Mouse (Mus musculus) stomach, embryonic 15.5 days (tissue): ENCODE results near the gene Atf7ip. TPM values are rescaled to one million over a fixed set of nuclear protein-coding genes. Genes with fewer than 3 reads are reported as not detected.

Experiments
- ATAC-seq: fragments of 200-750 bp; cut with Nextera tagmentation; 2 replicates; pipeline ENCODE4 v1.8.0; 2017; ENCODE audit warnings: low read depth, moderate number of reproducible peaks, moderate TSS enrichment; ENCODE audit not compliant: insufficient read depth, low FRiP score
- H3K27ac ChIP-seq: fragments of 300-500 bp; sonication (generic); 2 replicates; pipeline ENCODE4 v1.5.1; 2015; ENCODE audit warnings: mild to moderate bottlenecking, inconsistent platforms
- H3K27me3 ChIP-seq: fragments of 300-500 bp; sonication (generic); replicated peaks from 2 replicates; pipeline ENCODE4 v1.6.1; 2015; ENCODE audit warnings: inconsistent platforms
- H3K36me3 ChIP-seq: fragments of 300-500 bp; sonication (generic); 2 replicates; pipeline ENCODE4 v1.6.1; 2015; ENCODE audit warnings: inconsistent platforms
- H3K4me1 ChIP-seq: fragments of 300-500 bp; sonication (generic); 2 replicates; pipeline ENCODE4 v1.6.1; 2015; ENCODE audit warnings: inconsistent platforms
- H3K4me2 ChIP-seq: fragments of 300-500 bp; sonication (generic); 2 replicates; pipeline ENCODE4 v1.6.1; 2015; ENCODE audit warnings: mild to moderate bottlenecking, inconsistent platforms
- H3K4me3 ChIP-seq: fragments of 300-500 bp; sonication (generic); replicated peaks from 2 replicates; pipeline ENCODE4 v1.5.1; 2015; ENCODE audit warnings: inconsistent platforms
- H3K9ac ChIP-seq: fragments of 300-500 bp; sonication (generic); 2 replicates; pipeline ENCODE4 v1.6.1; 2015; ENCODE audit warnings: inconsistent platforms
- H3K9me3 ChIP-seq: fragments of 300-500 bp; sonication (generic); 2 replicates; pipeline ENCODE4 v1.6.1; 2016; ENCODE audit warnings: inconsistent platforms
- WGBS: fragments of 180-500 bp; shearing (Covaris S2); methylation state at CpG from one replicate; pipeline ENCODE4 v1.1.7; 2015; 5-methylcytosine and 5-hydroxymethylcytosine counted together
- polyA plus RNA-seq: library from polyadenylated mRNA; unstranded; fragments of >200 nt; fragmentation: Nextera tagmentation; extraction: Ambion mirVana; gene quantifications from 2 replicates; pipeline ENCODE4 v1.2.1, GENCODE M21; 2015

Atf7ip gene
- polyA plus RNA-seq, 1 experiment from 2014 or later: 38.1 TPM

- H3K4me1 ChIP-seq: peaks cover 36% of the 10 kb centered on the region
- H3K27me3 ChIP-seq: no peaks in the 10 kb centered on the region
- no peak overlapping the region for H3K9ac ChIP-seq
- no peak for ATAC-seq
- WGBS: 76% methylated on average over 9 of the region's 9 CpGs
- no peaks in the 10 kb centered on the region for H3K36me3 ChIP-seq
- H3K4me2 ChIP-seq: no peak overlapping the region
- H3K9me3 ChIP-seq: no peaks in the 10 kb centered on the region
- H3K27ac ChIP-seq: peak overlapping the region; percentile 93
- no peak overlapping the region for H3K4me3 ChIP-seq
Observed at GRCm38 (mm10) chr6:136469807-136470206, 36.2 kb upstream of the Atf7ip start.

GRCm38 (mm10) chr6:136470321-136471230, 35.4 kb upstream of the Atf7ip start:
- H3K9me3 ChIP-seq: no peaks in the 10 kb centered on the region
- peak; percentile 61 for ATAC-seq
- peak overlapping the region; percentile 93 for H3K27ac ChIP-seq
- peaks cover 42% of the 10 kb centered on the region for H3K4me1 ChIP-seq
- no peak overlapping the region for H3K9ac ChIP-seq
- 10% methylated on average over 31 of the region's 31 CpGs for WGBS
- H3K4me2 ChIP-seq: 0 out of 2 replicates have a peak overlapping the region, but pooled peaks have one; percentile 14
- no peak overlapping the region for H3K4me3 ChIP-seq
- H3K36me3 ChIP-seq: no peaks in the 10 kb centered on the region
- H3K27me3 ChIP-seq: no peaks in the 10 kb centered on the region

- WGBS: 32% methylated on average over 5 of the region's 5 CpGs
- no peaks in the 10 kb centered on the region for H3K27me3 ChIP-seq
- H3K27ac ChIP-seq: peak overlapping the region; percentile 93
- H3K4me2 ChIP-seq: no peak overlapping the region
- ATAC-seq: no peak
- H3K4me1 ChIP-seq: peaks cover 38% of the 10 kb centered on the region
- no peaks in the 10 kb centered on the region for H3K36me3 ChIP-seq
- H3K9ac ChIP-seq: no peak overlapping the region
- H3K9me3 ChIP-seq: no peaks in the 10 kb centered on the region
- H3K4me3 ChIP-seq: no peak overlapping the region
Observed at GRCm38 (mm10) chr6:136471601-136472000, 34.4 kb upstream of the Atf7ip start.

DNA sequence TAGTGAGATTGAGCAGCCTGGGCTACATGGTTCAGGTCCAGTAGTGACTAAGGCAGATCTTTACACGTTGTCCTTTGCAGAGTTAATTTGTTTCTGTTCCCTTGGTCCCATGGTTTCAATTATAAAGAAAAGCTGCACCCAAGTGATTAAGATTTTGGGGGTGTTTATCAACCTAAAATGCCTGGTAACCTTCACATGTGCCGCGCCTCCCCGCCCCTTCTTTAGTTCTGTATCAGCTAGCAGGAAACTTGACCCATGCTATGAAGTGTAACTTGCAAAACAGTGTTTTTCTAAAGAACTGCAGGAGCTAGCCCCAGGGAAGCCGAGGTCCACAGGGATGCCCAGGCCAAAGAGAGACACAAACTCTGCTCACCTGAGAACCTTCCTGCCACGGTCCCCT, 33.2 kb upstream of the Atf7ip start:
- no peak overlapping the region for H3K27ac ChIP-seq
- H3K9ac ChIP-seq: no peak overlapping the region
- H3K4me3 ChIP-seq: no peak overlapping the region
- H3K4me1 ChIP-seq: peaks cover 31% of the 10 kb centered on the region
- no peak overlapping the region for H3K4me2 ChIP-seq
- no peaks in the 10 kb centered on the region for H3K9me3 ChIP-seq
- no peaks in the 10 kb centered on the region for H3K27me3 ChIP-seq
- WGBS: 74% methylated on average over 6 of the region's 6 CpGs
- no peak for ATAC-seq
- H3K36me3 ChIP-seq: no peaks in the 10 kb centered on the region

DNA sequence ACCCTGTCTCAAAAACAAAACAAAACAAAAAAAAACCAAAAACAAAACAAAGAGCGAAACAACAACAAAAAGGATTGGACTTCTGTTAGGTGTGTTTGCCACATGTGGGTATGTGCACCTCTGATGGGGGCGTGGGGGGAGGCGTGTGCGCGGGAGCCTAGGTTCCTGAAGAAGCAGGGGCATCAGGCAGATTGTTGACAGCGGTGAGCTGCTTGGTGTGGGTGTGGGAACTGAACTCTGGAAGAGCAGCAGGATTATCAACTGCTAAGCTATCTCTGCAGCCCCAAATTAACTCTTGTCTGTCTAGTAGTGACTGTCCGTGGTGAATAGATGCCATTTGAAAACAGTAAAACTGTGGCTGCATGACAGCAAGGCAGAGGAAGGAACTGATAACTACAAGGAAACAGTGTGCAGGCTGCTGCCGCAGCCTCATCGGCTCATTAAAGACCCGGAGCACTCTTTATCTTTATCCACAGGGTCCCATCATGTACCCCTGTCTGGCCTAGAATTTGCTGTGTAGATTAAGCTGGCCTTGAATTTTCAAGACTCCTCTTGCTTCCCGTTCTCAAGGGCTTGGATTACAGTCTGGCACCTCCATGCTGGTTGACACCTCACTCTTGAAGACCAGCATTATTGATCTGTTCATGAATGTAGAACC, 32.4 kb upstream of the Atf7ip start:
- no peak overlapping the region for H3K9ac ChIP-seq
- H3K4me2 ChIP-seq: no peak overlapping the region
- no peaks in the 10 kb centered on the region for H3K27me3 ChIP-seq
- no peak overlapping the region for H3K4me3 ChIP-seq
- no peaks in the 10 kb centered on the region for H3K9me3 ChIP-seq
- no peak overlapping the region for H3K27ac ChIP-seq
- H3K4me1 ChIP-seq: peaks cover 30% of the 10 kb centered on the region
- H3K36me3 ChIP-seq: no peaks in the 10 kb centered on the region
- WGBS: 69% methylated on average over 11 of the region's 11 CpGs
- no peak for ATAC-seq

- Histone ChIP-seq H3K27ac (no peak overlapping the region), H3K36me3 (no peaks in the 10 kb centered on the region), H3K4me2 (no peak overlapping the region), H3K9ac (no peak overlapping the region), H3K4me1 (peaks cover 19% of the 10 kb centered on the region; the same call in 1 of the 2 replicates), H3K9me3 (no peaks in the 10 kb centered on the region), H3K4me3 (no peak overlapping the region), H3K27me3 (no peaks in the 10 kb centered on the region)
- no peak for ATAC-seq
- 41% methylated on average over 6 of the region's 6 CpGs for WGBS
Observed at GRCm38 (mm10) chr6:136475171-136475860, 30.7 kb upstream of the Atf7ip start.

GRCm38 (mm10) chr6:136477878-136478277, 28.1 kb upstream of the Atf7ip start:
- Histone ChIP-seq H3K4me3 (no peak overlapping the region), H3K4me1 (peaks cover 7% of the 10 kb centered on the region; the same call in 1 of the 2 replicates), H3K27ac (no peak overlapping the region), H3K4me2 (no peak overlapping the region), H3K27me3 (no peaks in the 10 kb centered on the region), H3K9ac (no peak overlapping the region), H3K36me3 (no peaks in the 10 kb centered on the region), H3K9me3 (no peaks in the 10 kb centered on the region)
- ATAC-seq: 0 out of 2 replicates have a peak, but pooled peaks have one; percentile 35
- WGBS: 41% methylated on average over 1 of the region's 1 CpGs

DNA sequence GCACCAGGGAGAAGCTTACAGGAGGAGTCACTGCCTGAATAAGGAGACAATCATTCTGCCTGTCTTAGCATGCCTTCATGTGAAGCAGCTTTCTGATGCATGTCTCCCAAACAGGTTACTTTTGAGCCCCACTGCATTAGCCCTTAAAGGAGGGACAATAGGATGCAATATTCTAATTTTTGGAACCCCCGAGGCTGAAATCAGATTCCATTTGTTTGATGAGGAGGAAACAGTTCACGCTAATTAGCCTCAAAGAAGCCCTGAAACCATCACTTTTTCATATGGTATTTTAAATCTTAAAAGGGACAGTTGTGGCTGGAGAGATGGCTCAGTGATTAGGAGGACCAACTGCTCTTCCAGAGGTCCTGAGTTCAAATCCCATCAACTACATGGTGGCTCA, 22.4 kb upstream of the Atf7ip start:
- no peak overlapping the region for H3K4me3 ChIP-seq
- no peak overlapping the region for H3K4me2 ChIP-seq
- H3K9ac ChIP-seq: no peak overlapping the region
- no peaks in the 10 kb centered on the region for H3K27me3 ChIP-seq
- no peak overlapping the region for H3K27ac ChIP-seq
- H3K9me3 ChIP-seq: no peaks in the 10 kb centered on the region
- WGBS: 95% methylated on average over 2 of the region's 2 CpGs
- ATAC-seq: no peak
- H3K4me1 ChIP-seq: no peaks in the 10 kb centered on the region
- H3K36me3 ChIP-seq: no peaks in the 10 kb centered on the region

GRCm38 (mm10) chr6:136484093-136484492, 21.9 kb upstream of the Atf7ip start:
- Histone ChIP-seq H3K4me3 (no peak overlapping the region), H3K27me3 (no peaks in the 10 kb centered on the region), H3K36me3 (no peaks in the 10 kb centered on the region), H3K27ac (no peak overlapping the region), H3K4me1 (no peaks in the 10 kb centered on the region), H3K9ac (no peak overlapping the region), H3K4me2 (no peak overlapping the region), H3K9me3 (no peaks in the 10 kb centered on the region)
- ATAC-seq: no peak
- WGBS: 89% methylated on average over 3 of the region's 3 CpGs

- 83% methylated on average over 4 of the region's 4 CpGs for WGBS
- Histone ChIP-seq H3K9me3 (no peaks in the 10 kb centered on the region), H3K4me1 (no peaks in the 10 kb centered on the region), H3K9ac (no peak overlapping the region), H3K36me3 (no peaks in the 10 kb centered on the region), H3K27ac (no peak overlapping the region), H3K4me2 (no peak overlapping the region), H3K4me3 (no peak overlapping the region), H3K27me3 (no peaks in the 10 kb centered on the region)
- ATAC-seq: no peak
Observed at GRCm38 (mm10) chr6:136486166-136486565, 19.8 kb upstream of the Atf7ip start.

GRCm38 (mm10) chr6:136486801-136487553, 19.0 kb upstream of the Atf7ip start:
- Histone ChIP-seq H3K4me2 (peak overlapping the region; percentile 45), H3K27me3 (no peaks in the 10 kb centered on the region), H3K9ac (no peak overlapping the region), H3K4me3 (no peak overlapping the region), H3K9me3 (no peaks in the 10 kb centered on the region), H3K4me1 (no peaks in the 10 kb centered on the region), H3K27ac (no peak overlapping the region), H3K36me3 (no peaks in the 10 kb centered on the region)
- 42% methylated on average over 36 of the region's 36 CpGs for WGBS
- no peak for ATAC-seq
